Mouse (Mus musculus) adrenal gland (tissue): ENCODE measurements around the gene Gm38100.

Experiments
- intact Hi-C: fragments of 180-260 bp; cut with DNase I; formaldehyde crosslinking; loops from one replicate; pipeline ENCODE4 v1.15.1; 2025
- long read RNA-seq, 2 experiments: library from polyadenylated mRNA; unstranded; transcript quantifications; one replicate each; pipeline ENCODE4 v2.0.0; 2020; ENCODE audit warnings: borderline replicate concordance in 1 of 2; ENCODE audit not compliant: insufficient replicate concordance in 1 of 2

Gene Gm38100
- long read RNA-seq, experiment 1, result 0 reads
- long read RNA-seq, experiment 2, result 0 reads

DNA sequence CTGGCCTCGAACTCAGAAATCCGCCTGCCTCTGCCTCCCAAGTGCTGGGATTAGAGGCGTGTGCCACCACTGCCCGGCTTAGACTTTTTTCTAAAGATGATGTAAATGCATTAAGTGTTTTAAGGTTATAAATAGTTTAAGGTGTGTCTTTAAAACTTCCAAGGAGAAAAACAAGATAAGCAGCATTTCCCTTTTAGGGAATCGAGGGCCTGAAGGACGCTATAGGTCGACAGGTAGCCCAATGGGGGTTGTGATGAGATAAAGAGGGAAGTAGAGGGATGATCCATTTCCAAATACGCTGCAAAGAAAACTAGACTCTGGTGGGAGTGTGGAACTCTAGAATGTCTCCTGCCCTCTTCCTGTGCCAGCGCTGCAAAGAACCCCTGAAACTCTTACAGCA lies at the start of gene Gm38100:
Gene Gm38100, plus strand, starts transcription at position 301 of the 400 bp plus-strand sequence.
- intact Hi-C loops, result no loop called here

DNA sequence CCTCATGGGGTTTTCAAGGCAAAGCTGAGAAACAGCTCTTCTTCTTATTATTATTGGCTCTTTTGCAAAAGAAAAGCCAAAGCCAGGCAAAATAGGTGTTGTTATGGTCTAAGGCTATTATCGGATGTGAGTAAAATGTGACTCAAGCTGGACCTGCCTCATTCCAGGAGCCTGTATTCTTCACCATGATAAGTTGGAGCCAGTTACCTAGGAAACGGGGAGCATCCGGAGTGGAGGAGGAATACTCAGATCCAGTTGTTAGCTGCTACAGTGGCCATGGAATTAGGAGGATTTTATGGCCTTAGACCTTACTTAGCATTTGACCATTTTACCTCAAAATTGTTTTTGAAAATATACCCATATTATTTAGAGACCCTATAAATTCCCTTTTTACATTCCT lies 49.4 kb upstream of the Gm38100 start:
- intact Hi-C loops, result no loop called here

DNA sequence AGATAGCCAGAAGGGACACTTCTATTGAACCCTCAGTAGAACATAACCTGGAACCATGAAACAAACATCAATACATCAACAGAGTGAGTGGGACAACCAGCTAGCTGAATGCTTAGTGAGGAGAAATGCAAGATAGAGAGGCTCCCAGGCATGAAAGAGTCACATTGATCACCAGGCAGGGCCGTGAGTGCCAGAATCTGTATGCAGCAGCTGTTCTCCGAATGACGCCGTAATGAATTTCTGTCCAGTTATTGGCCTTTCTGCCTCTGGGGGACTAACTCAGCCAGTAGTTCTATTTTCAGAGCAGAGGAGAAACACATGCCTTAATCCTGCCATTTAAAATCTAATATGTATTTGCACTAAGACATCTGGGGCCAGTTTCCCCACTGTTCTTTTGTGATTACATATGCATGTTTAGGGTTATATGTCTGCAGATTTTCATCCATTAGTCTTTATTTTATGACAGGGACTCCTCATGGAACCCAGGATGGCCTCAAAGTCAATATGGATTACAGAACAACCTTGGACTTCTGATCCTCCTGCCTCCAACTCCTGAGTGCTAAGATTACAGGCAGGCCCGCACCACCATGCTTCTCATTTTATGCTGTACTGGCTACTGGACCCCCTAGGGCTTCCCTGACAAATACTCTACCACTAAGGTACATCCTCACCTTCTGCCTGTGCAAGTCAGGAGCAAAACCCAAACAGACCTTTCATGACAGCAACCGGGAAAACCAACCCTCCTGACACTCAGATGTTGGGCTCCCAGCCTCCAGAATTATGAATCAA lies 47.9 kb upstream of the Gm38100 start:
- intact Hi-C loops, result no loop called here

DNA sequence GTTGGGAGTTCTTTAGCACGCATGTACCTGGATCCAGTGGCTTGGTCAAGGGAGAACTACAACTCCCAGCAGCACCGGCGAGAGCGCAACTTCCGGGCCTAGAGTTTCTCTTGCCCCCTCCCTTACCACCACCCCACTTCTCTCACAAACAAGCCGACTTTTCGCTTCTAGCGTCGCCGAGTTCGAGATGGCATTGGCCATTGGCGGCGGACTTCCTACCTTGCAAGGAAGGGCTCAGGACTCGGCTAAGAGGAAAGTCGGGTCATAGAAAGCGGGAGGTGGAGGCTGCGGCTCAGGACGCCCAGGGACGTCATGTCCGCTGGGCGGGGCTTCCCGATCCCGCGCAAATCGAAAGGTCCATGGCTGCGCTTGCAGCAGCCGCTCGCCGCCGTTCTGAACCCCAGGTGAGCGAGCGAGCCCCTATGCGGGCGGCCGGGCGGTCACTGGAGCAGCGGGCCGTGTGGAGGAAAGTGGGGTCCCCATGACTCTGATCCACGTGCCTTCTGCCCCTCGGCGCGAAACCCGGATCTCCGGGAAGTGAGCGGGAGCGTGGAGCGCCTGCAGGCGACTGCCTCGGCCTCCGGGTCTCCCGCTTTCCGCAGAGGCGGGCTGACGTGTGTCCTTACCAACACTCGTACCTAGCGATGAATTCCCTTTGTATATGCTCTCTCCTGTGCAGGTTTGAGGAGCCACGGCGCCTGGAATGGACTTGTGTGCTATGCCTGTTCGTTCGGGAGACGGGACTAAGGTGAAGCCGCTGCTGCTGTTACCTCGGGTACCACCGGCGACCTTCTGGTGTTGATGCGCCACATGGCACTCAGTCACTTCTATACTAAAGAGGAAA lies 39.5 kb upstream of the Gm38100 start, which contains the start of gene Exo1:
Gene Exo1, plus strand, starts transcription at position 129 of the 844 bp plus-strand sequence.
- intact Hi-C loops, result loop anchor here (5.0 kb wide), 1 partner anchor 253 kb away; the partner anchor contains the start of gene Fh1

DNA sequence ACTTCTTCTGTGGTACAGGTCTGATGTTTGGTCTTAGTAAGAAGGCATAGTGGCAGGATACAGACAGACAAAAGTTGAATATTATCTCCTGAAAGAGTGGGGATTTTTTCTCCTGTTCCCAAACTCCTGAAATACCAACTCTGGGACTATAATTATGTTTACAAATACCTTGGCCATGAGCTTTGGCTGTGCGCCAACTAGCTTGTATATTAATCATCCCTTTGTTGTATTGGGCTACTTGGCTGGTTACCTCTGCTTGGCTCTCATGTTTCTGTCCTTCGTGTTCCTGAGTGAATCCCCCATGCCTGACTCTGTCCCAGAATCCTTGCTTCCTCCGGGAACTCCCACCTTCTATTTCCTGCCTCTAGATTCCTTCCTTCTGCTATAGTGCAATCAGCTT lies 36.7 kb upstream of the Gm38100 start:
- intact Hi-C loops, result loop anchor here (5.0 kb wide), 1 partner anchor 256 kb away; the partner anchor contains the start of gene Fh1

DNA sequence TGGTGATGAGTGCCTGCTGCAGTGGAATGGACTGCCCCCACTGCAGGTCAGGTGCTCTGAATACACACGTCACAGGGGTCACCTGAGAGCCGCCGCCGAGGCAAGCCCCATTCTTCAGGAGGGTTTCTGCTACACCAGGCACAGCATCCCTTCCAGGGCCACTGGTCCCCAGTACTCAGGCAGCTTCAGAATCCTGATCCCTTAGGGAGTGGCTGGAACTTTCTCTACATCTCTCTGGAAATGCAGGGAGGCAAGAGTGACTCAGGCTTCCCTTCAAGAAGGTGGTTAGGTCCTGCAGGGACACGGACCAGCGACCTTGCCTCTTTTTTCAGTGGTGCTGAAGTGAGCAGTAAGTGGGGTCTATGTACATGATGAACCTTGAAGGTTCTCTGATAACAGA lies 26.9 kb upstream of the Gm38100 start:
- intact Hi-C loops, result no loop called here

DNA sequence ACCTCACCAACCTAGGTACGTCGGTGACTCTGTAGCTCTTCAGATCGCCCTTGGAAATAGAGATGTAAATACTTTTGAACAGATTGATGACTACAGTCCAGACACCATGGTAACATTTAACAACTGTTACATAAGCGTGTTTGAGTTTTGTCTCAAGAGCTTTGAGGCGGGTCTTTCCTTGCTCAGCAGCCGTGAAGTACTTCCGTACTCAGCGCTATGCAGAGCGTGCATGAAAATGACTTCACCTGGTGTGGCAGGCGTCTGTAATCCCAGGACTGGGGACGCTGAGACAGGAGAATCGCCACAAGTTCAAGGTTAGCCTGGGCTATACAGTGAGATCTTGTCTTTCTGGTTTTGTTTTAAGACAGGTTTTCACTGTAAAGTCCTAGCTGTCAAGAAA lies 26.4 kb upstream of the Gm38100 start:
- intact Hi-C loops, result no loop called here

DNA sequence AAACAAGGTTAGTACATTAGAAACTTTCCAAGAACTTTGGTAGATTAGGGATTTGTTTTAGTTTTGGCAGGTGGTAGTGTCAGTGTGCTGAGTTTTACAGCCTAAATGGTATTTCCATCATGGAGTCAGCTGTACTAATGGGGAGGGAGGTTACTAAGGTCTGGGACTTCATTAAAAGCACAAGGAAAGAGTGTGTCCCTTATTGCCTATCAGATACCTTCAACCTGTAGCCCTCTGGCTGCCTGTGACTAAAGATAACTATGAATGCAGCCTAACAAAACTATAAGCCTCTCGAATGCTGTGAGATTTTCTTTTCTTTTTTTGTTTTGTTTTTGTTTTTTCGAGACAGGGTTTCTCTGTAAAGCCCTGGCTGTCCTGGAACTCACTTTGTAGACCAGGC lies 8.9 kb upstream of the Gm38100 start:
- intact Hi-C loops, result no loop called here

DNA sequence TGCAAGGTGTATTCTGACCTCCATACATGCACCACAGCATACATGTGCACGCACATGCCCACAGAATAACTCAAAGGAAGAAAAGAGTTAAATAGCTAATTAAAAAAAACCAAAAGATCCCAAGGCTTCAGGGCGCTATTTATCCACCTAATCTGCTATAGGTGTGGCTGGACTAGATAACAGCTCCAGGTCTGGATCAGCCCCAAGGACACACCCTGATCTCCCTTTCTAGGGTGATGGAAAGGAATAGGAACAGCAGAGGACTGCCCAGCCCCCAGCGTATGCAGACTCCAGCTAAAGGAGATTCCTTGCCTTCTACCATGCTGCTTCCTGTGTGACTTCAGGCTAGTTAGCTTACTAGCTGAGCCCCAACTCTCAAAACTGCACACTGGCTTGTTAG lies 8.1 kb upstream of the Gm38100 start:
- intact Hi-C loops, result no loop called here

DNA sequence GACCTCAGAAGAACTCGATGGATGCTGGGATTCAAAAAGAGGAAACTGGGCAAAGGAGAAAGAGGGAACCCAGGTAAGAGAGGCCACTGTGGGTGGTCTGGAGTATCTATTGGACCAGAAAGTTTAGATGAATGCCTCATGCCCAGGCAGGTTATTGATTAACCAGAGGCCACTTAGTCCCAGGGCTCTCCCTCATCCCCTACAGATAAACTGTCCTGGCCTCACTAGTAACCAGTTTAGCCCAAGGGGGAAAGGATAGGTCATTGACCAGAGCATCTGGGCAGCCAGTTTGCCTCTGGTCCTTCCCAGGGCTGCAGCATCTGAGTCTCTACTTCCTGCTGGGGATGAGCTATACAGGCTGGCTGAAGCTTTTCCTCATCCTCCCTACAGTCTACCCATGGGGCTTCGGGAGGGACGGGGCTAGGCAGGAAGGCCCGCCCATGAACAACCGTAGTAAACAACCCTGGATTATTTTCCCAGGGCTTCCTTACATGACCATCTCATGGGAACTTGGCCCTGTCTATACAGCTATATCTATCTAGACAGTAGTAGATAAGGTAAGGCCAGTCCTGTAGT lies 6.3 kb upstream of the Gm38100 start:
- intact Hi-C loops, result no loop called here

DNA sequence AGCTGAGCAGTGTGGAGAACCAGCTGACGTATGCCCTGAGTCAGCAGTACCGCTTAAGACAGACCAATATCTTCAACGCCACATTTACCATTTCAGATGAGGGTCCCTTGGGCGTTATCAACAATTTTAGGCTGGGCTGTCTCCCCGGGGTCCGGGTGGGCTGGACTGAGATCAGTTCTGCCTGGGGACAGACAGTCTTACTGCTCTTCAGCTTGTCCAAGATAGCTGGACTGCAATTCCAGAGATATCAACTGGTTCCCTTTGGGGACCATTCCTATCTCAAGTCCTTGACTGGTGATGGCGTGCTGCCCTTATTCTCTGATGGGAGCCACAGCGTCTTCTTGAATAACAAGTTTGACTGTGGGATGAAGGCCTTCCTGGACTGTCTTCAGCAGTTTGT lies 962 bp downstream of the Gm38100 start:
- intact Hi-C loops, result no loop called here

DNA sequence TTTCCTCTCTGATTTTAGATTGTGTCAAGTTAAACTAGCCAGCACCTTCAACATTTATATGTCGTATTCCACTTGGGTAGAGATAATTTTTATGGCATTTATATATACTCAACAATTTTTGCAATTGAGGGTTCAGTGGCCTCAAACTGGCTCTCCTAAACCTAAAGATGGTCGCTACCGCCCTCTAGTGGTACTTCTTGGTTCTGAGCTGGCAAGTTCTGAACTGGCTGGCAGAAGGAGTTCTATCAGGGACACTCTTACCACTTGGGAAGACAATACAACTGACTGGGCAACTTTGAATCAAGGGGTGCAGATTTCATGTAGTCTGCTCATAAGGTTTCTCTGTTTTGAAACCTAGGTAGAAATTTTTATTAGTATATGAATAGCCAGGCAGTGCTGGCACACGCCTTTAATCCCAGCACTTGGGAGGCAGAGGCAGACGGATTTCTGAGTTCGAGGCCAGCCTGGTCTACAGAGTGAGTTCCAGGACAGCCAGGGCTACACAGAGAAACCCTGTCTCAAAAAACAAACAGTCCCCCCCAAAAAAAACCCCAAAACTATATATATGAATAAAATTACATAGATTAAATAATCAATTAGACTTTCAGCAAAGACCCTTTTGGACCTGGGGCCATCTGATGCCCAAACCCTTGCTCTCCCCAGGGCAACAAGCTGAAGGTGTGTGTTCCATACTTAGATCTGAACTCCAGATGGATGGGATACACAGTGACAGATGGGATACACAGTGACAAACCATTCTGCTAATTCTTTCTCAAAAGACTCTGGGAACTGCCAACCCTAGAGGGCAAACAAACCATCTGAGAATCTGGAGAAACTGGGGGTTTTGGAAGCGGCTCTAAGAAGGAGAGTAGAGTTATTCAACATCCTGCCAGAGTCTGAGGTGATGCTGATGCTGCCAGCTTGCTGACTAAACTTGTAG lies 4.0 kb downstream of the Gm38100 start:
- intact Hi-C loops, result loop anchor here (2.0 kb wide), 1 partner anchor 253 kb away; no protein-coding TSS in a partner anchor

DNA sequence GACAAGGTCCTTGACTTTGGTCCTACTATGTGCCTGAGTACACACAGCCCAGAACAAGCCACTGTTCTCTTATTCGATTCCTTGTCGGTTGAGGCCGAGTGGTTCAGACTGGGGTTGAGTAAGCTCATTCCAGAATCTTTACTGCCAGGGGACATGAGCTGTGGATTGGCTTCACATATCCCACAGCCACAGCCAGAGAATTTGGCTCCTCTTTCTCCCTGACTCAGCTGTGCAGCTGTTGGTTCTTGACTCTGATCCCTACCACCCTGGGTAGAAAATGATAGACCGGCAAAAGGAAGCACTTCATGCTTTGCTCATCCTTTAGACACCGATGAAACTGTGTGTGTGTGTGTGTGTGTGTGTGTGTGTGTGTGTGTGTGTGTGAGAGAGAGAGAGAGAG lies 11.3 kb downstream of the Gm38100 start:
- intact Hi-C loops, result loop anchor here (10.0 kb wide), 1 partner anchor 933 kb away; no protein-coding TSS in a partner anchor

DNA sequence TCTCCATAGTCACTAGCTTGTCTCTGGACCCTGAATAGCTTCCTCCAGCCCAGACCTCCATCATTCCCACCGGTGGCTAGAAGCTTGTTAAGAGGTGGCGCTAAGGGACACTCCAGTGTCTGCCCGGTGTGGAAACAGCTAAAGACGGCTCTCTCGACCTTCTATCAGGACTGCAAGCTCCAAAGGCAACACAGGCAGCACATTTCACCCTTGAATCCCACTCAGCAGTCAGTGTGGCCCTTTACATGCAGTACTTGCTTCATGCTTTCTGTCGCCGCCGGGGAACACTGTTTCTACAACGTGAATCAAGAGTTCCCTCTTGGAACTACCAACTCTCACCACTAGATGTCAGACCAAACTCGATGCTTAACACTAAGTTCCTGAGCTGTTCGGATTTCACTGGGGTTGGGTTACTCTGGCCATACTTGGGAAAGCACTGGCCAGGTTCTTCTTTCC lies 16.2 kb downstream of the Gm38100 start:
- intact Hi-C loops, result loop anchor here (5.0 to 10.0 kb wide), 3 partner anchors 286 to 928 kb away; no protein-coding TSS in a partner anchor

DNA sequence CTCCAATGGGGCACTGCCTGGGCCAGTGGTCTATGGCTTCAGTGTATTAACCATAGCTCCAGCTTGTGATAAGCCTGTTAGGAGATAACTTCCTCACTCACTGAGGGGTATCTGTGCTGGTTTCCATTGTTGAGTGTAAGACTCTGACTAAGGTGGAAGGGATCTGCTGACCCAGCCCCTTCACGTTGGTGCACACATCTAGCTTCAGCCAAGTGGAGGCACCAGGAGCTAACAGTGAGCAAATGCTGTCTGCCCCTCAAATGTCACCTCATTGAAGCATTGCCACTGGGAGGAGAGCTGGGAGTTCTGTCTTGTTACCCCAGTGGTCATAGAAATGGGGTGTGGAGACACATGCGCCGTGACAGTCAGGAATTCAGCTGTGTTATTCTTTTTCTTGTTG lies 18.6 kb downstream of the Gm38100 start:
- intact Hi-C loops, result loop anchor here (5.0 to 10.0 kb wide), 3 partner anchors 284 to 926 kb away; no protein-coding TSS in a partner anchor

DNA sequence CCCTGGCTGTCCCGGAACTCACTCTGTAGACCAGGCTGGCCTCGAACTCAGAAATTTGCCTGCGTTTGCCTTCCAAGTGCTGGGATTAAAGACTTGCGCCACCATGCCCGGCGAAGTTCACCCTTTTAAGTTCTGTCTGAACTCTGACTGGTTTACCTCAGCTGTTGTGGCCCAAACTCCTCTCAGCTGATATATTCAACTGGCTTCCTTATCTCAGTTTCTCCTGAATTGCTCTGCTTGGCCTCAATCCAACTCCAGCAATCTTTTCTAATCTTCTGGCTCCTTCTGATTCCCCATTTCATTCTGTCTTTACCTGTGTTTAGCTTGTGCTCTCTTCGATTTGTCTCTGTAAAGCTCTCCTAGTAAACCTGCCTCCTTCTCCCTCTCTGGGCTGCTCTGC lies 23.0 kb downstream of the Gm38100 start:
- intact Hi-C loops, result no loop called here

DNA sequence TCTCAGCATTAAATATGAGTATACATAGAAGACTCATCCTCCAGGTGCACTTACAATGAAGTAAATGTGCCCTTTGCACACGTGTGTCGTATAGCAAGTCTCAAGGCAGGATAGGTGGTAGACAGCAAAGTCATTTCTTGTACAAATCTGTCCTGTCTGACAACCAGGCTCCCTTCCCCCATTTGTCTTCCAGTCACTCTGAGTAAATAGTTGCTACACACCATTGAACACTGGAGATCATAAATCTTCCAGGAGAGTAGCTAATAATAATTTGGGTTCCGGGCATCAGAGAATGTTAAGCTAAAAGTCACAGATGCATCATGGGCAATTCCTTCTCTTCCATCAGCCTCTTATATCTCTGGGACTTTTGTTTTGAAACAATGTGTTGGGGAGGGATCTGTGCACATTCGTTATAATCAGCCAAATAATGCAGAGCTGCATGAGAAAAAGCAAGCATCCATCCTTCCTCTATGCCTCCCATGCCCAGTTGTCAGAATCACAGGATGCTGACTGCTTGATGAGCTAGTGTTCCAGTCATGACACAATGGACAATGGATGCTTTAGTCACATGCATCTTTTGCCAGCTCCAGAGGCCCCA lies 26.7 kb downstream of the Gm38100 start:
- intact Hi-C loops, result no loop called here

DNA sequence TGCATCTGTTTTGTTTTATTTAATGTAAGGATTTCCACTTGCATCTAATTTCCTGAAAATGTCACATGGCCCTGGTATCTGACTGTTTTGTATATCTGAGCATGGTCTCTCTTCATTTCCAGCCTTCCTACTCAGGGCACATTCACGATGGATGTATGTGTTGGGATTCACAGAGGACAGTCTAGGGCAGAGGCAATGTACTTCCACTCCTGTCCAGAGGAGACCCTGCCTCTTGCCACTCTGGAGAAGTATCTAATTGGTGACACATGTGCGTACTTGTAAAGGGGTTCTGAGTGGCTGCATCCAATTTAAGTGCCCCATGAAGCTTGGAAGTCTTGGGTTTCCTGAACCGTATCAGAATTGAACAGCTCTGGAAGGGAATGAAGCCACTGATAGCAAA lies 30.3 kb downstream of the Gm38100 start:
- intact Hi-C loops, result no loop called here

DNA sequence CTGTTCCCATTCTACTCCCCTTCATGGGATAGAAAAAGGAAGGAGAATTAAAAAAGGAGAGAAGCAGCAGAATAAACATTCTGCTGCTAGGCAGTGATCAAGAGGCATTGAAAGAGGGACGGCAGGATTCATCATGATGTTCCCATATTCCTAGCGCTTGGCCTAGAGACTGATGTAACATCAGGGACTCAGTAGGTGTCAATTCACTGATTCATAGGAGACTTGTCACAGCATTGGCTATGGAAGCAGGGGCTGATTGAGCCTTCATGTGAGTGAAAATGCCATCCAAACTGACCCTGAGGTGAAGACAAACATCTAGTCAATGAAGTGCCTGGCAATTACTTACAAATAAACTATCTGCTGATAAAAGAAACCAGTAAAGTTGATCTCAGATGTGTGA lies 30.7 kb downstream of the Gm38100 start:
- intact Hi-C loops, result no loop called here

DNA sequence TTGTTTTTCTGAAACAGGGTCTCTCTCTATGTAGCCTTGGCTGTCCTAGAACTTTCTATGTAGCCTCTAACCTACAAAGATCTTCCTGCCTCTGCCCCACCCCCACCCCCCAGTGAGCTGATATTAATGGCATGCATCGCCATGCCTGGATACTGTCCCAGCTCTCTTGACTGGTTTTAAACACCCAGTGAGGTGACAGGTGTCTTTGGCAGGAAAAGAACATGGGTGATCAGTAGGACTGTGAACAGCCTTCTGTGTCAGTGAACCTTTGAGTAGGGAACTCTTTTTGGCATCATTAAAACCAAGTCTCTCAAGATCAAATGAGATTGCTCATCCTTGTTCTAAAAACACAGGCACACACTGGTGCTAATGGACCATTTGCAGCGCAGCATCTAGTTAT lies 41.7 kb downstream of the Gm38100 start:
- intact Hi-C loops, result no loop called here
